Mouse (Mus musculus) liver, embryonic 15.5 days (tissue): ENCODE results near the gene Ece1. TPM values are rescaled to one million over a fixed set of nuclear protein-coding genes. Genes with fewer than 3 reads are reported as not detected.

Experiments used
- ATAC-seq: fragments of 200-750 bp; cut with Nextera tagmentation; 2 replicates; pipeline ENCODE4 v1.8.0; 2017; ENCODE audit warnings: moderate number of reproducible peaks, mild to moderate bottlenecking, moderate library complexity; ENCODE audit not compliant: insufficient read depth
- H3K27ac ChIP-seq: fragments of 300-500 bp; sonication (generic); replicated peaks from 2 replicates; pipeline ENCODE4 v1.5.1; 2015; ENCODE audit warnings: mild to moderate bottlenecking, inconsistent platforms
- H3K27me3 ChIP-seq: fragments of 300-500 bp; sonication (generic); 2 replicates; pipeline ENCODE4 v1.6.1; 2015; ENCODE audit warnings: mild to moderate bottlenecking, inconsistent platforms
- H3K36me3 ChIP-seq: fragments of 300-500 bp; sonication (generic); replicated peaks from 2 replicates; pipeline ENCODE4 v1.6.1; 2015; ENCODE audit warnings: moderate library complexity, mild to moderate bottlenecking, inconsistent platforms
- H3K4me1 ChIP-seq: fragments of 300-500 bp; sonication (generic); replicated peaks from 2 replicates; pipeline ENCODE4 v1.6.1; 2015; ENCODE audit warnings: inconsistent platforms
- H3K4me2 ChIP-seq: fragments of 300-500 bp; sonication (generic); 2 replicates; pipeline ENCODE4 v1.6.1; 2015; ENCODE audit warnings: moderate library complexity, mild to moderate bottlenecking, inconsistent platforms
- H3K4me3 ChIP-seq: fragments of 300-500 bp; sonication (generic); replicated peaks from 2 replicates; pipeline ENCODE4 v1.5.1; 2015; ENCODE audit warnings: mild to moderate bottlenecking, inconsistent platforms
- H3K9ac ChIP-seq: fragments of 300-500 bp; sonication (generic); 2 replicates; pipeline ENCODE4 v1.6.1; 2015; ENCODE audit warnings: moderate library complexity, mild to moderate bottlenecking, inconsistent platforms
- H3K9me3 ChIP-seq: fragments of 300-500 bp; sonication (generic); replicated peaks from 2 replicates; pipeline ENCODE4 v1.6.1; 2016; ENCODE audit warnings: inconsistent platforms
- WGBS: fragments of 180-500 bp; shearing (Covaris S2); methylation state at CpG from one replicate; pipeline ENCODE4 v1.1.7; 2015; ENCODE audit warnings: mixed read lengths; ENCODE audit not compliant: insufficient replicate concordance; 5-methylcytosine and 5-hydroxymethylcytosine counted together
- polyA plus RNA-seq: library from polyadenylated mRNA; unstranded; fragments of >200 nt; fragmentation: Nextera tagmentation; extraction: Ambion mirVana; gene quantifications from 2 replicates; pipeline ENCODE4 v1.2.1, GENCODE M21; 2015

Gene Ece1
- polyA plus RNA-seq, 1 experiment from 2014 or later = 15.1 TPM

DNA sequence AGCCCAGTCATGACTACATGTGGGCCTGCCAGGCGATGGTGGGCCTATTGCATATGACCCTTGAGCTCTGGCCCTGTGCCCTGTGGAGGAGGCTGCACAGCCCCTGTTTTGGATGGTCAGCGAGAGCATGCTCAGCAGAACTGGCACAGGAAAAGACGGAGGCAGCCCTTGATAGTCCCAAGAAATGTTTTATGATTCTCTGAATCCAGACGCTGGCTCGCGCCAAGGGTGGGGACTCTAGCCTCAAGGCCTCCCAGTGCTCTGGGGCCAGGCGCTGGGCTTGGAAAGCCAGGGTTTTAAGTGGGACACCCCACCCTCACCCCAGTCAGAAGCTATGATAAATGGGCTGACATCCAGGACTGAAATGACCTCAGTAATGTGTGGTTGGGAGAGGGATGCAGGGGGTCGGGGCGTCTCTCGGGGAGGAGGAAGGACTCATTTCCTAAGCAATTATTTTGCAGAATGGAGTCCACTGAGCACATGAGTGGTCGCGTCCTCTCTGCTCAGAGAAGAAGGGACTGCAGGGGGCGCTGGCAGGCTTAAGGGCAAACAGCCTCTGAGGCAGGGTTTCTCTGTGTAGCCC, 5.7 kb downstream of the Ece1 start:
- no peaks in the 10 kb centered on the region for H3K9me3 ChIP-seq
- WGBS = 46% methylated on average over 13 of the region's 13 CpGs
- H3K36me3 ChIP-seq = no peaks in the 10 kb centered on the region
- peak overlapping the region; percentile 11; the same call in 1 of the 2 replicates for H3K4me2 ChIP-seq
- no peak overlapping the region for H3K9ac ChIP-seq
- H3K4me3 ChIP-seq = no peak overlapping the region
- peaks cover 38% of the 10 kb centered on the region for H3K27me3 ChIP-seq
- H3K4me1 ChIP-seq = peaks cover 82% of the 10 kb centered on the region
- ATAC-seq = peak; percentile 63
- H3K27ac ChIP-seq = 0 out of 2 replicates have a peak overlapping the region, but pooled peaks have one; percentile 8

DNA sequence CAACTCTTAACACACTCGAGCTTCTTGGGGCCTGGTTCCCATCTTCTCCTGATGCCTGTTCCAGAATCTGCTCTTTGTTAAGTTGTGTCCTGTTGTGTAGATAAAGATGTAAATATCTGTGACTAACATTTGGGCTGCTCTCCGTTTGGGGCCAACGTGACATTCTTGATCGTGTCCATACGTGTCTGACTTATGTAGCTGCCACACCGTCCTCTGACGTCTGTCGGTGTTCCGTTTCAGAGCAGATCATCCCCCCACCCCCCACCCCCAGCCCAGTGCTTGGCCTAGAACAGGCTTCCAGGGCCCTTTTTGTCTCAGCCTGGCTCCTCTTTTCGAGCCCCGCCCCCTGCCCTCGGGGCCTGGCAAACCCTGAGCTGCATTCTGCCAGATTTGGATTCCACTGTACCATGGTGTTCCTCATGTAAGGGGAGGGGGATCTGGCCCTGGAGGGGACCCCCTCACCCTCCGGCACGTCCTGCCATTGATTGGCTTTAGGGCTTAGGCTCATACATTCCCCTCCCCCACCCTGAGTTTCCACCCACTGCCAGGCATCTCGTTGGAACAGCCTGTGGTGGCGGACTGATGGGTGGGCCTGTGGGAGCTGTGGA, 7.7 kb downstream of the Ece1 start:
- no peak overlapping the region for H3K4me2 ChIP-seq
- H3K4me1 ChIP-seq = peaks cover 76% of the 10 kb centered on the region
- WGBS = 55% methylated on average over 16 of the region's 16 CpGs
- ATAC-seq = no peak
- H3K27ac ChIP-seq = no peak overlapping the region
- H3K36me3 ChIP-seq = no peaks in the 10 kb centered on the region
- H3K9ac ChIP-seq = no peak overlapping the region
- peaks cover 19% of the 10 kb centered on the region for H3K27me3 ChIP-seq
- no peak overlapping the region for H3K4me3 ChIP-seq
- no peaks in the 10 kb centered on the region for H3K9me3 ChIP-seq

DNA sequence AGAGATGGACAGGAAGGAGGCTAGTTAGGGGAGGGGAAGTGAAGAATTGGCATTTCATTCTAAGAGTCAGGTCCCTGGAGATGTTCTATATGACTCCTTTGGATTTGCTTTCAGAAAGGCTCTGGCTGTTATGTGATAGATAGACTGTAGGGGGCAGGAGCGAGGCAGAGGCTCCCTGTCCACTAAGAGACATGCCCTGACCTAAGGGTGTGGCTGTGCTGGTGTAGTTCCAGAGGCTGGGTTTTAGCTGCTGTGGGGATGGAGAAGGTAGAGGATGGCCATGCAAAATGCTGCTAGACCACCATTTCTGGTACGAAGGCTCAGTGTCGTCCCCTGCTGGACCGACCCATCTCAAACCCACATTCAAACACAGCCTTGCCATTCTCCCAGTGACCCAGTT, 8.9 kb downstream of the Ece1 start:
- peaks cover 7% of the 10 kb centered on the region for H3K27me3 ChIP-seq
- H3K4me2 ChIP-seq = no peak overlapping the region
- H3K9ac ChIP-seq = no peak overlapping the region
- 66% methylated on average over 4 of the region's 4 CpGs for WGBS
- no peak overlapping the region for H3K4me3 ChIP-seq
- no peaks in the 10 kb centered on the region for H3K9me3 ChIP-seq
- no peak for ATAC-seq
- no peaks in the 10 kb centered on the region for H3K36me3 ChIP-seq
- no peak overlapping the region for H3K27ac ChIP-seq
- H3K4me1 ChIP-seq = peaks cover 65% of the 10 kb centered on the region

DNA sequence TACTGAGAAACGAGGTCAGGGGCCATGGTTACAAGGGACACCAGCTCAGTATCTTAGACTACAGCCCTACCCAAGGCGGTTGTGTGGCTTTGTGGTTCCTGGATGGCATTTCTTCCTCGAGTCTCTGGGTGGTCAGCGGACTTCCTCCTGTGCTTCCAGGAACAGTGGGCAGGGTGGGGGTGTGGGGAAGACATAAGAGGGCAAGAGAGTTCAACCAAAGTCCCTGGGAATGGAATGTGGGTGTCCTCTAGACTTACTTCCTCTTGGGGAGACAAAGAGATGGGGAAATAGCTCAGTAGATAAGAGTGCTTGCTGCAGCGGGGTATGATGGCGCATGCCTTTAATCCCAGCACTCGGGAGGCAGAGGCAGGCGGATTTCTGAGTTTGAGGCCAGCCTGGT, 9.4 kb downstream of the Ece1 start:
- Histone ChIP-seq H3K27ac (no peak overlapping the region), H3K4me1 (peaks cover 61% of the 10 kb centered on the region), H3K4me2 (no peak overlapping the region), H3K4me3 (no peak overlapping the region), H3K9me3 (no peaks in the 10 kb centered on the region), H3K36me3 (no peaks in the 10 kb centered on the region), H3K9ac (no peak overlapping the region), H3K27me3 (peaks cover 3% of the 10 kb centered on the region; the same call in 1 of the 2 replicates)
- 21% methylated on average over 8 of the region's 8 CpGs for WGBS
- ATAC-seq = no peak

DNA sequence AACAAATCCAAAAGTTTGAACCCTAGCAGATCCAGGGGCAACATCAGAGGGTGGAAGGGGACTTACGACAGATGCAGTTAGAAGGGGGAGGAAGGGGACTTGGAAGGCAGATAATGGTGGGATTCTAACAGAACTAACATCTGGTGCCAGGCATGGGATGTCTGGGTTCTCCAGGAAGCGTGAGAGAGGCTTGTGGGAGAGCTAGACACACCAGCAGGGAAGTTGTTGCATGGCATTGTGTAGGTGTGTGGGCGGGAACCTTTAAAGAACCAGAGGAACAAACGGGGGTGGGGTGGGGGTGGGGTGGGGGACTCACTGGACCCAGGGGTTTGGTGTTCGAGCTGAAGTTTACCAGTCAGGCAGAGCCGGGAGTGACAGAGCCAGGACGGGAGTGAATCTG, 12.3 kb downstream of the Ece1 start:
- 22% methylated on average over 7 of the region's 7 CpGs for WGBS
- H3K27ac ChIP-seq = no peak overlapping the region
- ATAC-seq = no peak

DNA sequence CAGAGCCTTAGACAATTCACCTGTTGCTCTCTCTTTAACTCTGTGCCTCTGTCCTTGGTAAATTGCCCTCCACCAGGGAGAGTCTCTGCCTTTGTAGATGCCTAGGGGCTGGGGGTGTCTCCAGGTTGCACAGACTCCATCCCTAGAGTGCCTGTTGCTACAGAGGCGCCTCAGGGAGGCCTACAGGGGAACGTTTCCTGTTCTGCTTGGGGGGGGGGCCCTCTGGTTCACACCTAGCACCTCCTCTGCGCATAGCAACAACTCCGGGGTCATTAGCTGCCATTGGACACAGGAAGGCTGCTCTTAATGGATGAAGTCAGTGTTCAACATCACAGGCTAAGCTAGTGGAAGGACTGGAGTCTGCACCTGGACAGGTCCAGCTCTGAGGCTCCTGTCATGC, 12.8 kb downstream of the Ece1 start:
- no peaks in the 10 kb centered on the region for H3K9me3 ChIP-seq
- no peaks in the 10 kb centered on the region; the same call in 1 of the 2 replicates for H3K27me3 ChIP-seq
- no peaks in the 10 kb centered on the region for H3K36me3 ChIP-seq
- H3K27ac ChIP-seq = no peak overlapping the region
- no peak overlapping the region for H3K9ac ChIP-seq
- H3K4me3 ChIP-seq = no peak overlapping the region
- H3K4me2 ChIP-seq = no peak overlapping the region
- peaks cover 45% of the 10 kb centered on the region for H3K4me1 ChIP-seq
- no peak for ATAC-seq
- 24% methylated on average over 4 of the region's 4 CpGs for WGBS

More for the DNA sequence above, 12.3 kb downstream of the Ece1 start:
- Histone ChIP-seq H3K9me3 (no peaks in the 10 kb centered on the region), H3K9ac (no peak overlapping the region), H3K4me2 (no peak overlapping the region), H3K4me3 (no peak overlapping the region), H3K4me1 (peaks cover 48% of the 10 kb centered on the region), H3K27me3 (no peaks in the 10 kb centered on the region; the same call in 1 of the 2 replicates), H3K36me3 (no peaks in the 10 kb centered on the region)

DNA sequence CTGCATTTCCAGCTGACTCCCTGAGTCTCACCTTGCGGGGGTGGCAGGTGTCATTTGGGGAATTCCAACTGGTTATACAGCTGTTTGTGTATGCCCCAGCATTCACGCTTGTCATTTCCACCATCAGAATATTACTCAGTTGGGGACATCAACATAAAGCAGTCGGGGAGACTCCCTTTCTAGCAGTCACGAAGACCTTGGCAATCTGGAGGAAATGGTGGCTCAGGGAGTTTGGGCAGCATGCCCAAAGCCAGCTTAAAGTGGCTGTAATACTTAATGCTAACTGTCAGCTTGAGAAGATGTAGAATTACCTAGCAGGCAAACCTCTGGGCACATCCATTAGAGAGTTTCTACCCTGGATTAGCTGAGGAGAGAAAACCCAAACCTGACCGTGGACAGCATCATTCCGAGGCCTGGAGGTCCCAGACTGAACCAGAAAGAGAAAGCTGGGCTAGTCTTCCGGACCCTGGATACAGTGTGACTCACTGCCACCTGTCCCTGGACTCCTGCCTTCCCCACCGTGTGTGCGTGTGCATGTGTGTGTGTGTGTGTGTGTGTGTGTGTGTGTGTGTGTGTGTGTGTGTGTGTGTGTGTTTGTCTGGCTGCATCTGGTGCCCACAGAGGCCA, 13.5 kb downstream of the Ece1 start:
- ATAC-seq = no peak
- Histone ChIP-seq H3K36me3 (no peaks in the 10 kb centered on the region), H3K4me1 (peaks cover 39% of the 10 kb centered on the region), H3K9me3 (no peaks in the 10 kb centered on the region), H3K27ac (no peak overlapping the region), H3K27me3 (no peaks in the 10 kb centered on the region; the same call in 1 of the 2 replicates), H3K9ac (no peak overlapping the region), H3K4me3 (no peak overlapping the region), H3K4me2 (no peak overlapping the region)
- WGBS = 57% methylated on average over 9 of the region's 9 CpGs

DNA sequence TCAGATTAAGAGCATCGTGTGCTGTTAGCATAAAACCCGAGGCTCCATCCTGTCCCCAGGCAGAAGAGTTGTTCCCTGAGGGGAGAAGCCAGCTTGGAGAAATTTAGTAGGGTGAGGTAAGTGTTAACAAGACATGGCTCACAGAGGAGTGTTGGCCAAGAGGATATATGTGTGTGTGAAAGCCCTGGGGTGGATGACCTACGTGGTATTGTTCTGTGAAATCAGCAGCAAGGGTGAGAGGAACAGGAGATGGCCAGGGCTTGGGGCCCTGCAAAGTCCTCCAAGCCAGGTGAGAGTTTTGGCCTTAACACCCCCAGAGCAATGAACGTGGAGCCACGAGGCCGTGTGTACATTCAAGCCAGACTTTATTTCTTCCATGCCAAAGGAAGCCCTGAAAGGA, 14.8 kb downstream of the Ece1 start:
- WGBS = 56% methylated on average over 6 of the region's 6 CpGs
- H3K4me3 ChIP-seq = no peak overlapping the region
- H3K9ac ChIP-seq = no peak overlapping the region
- no peak overlapping the region for H3K4me2 ChIP-seq
- H3K9me3 ChIP-seq = no peaks in the 10 kb centered on the region
- peaks cover 34% of the 10 kb centered on the region for H3K4me1 ChIP-seq
- no peak for ATAC-seq
- H3K27ac ChIP-seq = no peak overlapping the region
- no peaks in the 10 kb centered on the region for H3K36me3 ChIP-seq
- no peaks in the 10 kb centered on the region; the same call in 1 of the 2 replicates for H3K27me3 ChIP-seq

DNA sequence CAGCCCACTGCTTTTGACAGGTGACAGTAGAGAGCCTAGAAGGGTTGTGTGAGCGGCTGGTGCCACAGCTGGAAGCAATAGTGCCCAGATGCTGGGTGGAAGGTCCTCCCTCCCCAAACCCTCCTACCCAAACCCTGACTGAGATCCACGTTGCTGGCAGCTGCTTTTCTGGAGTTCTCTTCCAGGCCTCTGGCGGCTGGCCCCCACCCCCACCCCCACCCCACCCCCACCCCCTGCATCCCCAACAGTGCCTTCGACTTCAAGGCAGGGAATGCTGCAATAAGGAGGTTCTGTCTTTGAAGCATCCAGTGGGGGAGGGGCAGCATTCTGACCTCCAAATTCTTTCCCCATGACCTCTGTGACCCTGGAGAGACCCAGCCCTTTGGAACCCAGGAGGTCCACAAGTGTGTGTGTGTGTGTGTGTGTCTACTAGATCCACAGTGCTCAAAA, 15.4 kb downstream of the Ece1 start:
- Histone ChIP-seq H3K4me1 (peaks cover 36% of the 10 kb centered on the region), H3K9ac (no peak overlapping the region), H3K4me3 (no peak overlapping the region), H3K36me3 (no peaks in the 10 kb centered on the region), H3K27me3 (no peaks in the 10 kb centered on the region; the same call in 1 of the 2 replicates), H3K9me3 (no peaks in the 10 kb centered on the region), H3K27ac (no peak overlapping the region), H3K4me2 (no peak overlapping the region)
- 50% methylated on average over 4 of the region's 4 CpGs for WGBS
- no peak for ATAC-seq

DNA sequence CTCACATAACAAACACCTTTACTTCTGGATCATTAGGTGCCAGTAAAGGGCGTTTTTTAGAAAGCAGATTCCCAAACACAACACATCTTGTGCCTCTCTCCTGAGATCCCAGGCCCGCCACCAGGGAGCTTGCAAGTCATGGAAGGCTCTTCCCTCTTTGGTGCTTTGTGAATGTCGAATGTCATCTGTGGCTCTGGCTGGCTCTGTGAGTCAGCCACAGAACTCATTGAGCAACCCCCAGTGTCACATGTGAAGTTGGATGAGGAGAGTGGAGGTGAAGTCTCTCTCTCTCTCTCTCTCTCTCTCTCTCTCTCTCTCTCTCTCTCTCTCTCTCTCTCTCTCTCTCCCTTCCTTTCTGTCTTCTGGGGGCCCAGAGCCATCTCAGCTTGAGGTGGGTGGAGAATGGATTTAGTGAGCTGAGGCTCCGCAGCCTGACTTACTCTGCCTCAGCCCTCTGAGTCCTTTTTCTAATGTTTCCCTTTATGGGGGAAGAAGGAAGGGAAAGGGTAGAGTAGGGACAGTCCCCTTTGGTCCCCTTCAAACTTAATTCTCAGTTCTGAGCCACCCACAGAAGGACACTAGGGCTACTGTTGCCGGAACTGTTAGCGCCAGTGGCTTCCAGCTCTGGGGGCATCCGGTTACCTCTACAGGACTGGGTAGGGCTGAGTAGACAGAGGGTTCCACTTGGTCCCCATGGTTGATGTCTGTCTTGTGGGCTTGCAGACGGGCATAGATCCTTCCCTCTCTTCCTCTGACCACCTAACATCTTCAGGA, 17.5 kb downstream of the Ece1 start:
- no peaks in the 10 kb centered on the region for H3K36me3 ChIP-seq
- H3K9me3 ChIP-seq = no peaks in the 10 kb centered on the region
- no peak for ATAC-seq
- peaks cover 30% of the 10 kb centered on the region for H3K4me1 ChIP-seq
- WGBS = 57% methylated on average over 8 of the region's 8 CpGs
- H3K4me2 ChIP-seq = no peak overlapping the region
- H3K27ac ChIP-seq = no peak overlapping the region
- H3K4me3 ChIP-seq = no peak overlapping the region
- no peaks in the 10 kb centered on the region for H3K27me3 ChIP-seq
- no peak overlapping the region for H3K9ac ChIP-seq

DNA sequence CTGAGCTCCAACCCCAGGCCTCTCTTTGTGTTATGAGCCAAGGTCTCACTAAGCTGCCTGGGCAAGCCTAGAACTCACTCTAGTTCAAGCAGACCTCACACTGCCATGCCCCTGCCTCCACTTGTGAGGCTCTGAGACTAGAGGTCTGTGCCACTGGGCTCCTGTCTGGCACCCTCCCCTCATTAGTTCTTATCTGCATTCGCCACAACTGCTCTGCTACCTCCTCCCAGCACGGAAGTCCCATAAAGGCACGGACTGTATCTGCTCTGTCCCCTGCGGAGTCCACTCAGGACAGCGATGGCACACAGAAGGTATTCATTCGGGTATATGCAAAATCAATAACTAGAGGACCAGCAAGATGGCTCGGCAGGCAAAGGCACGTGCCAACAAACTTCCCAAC, 19.4 kb downstream of the Ece1 start:
- H3K27ac ChIP-seq = no peak overlapping the region
- H3K36me3 ChIP-seq = no peaks in the 10 kb centered on the region
- peaks cover 26% of the 10 kb centered on the region for H3K4me1 ChIP-seq
- H3K4me2 ChIP-seq = no peak overlapping the region
- no peaks in the 10 kb centered on the region for H3K9me3 ChIP-seq
- no peak overlapping the region for H3K4me3 ChIP-seq
- no peaks in the 10 kb centered on the region for H3K27me3 ChIP-seq
- H3K9ac ChIP-seq = no peak overlapping the region
- ATAC-seq = peak; percentile 61
- WGBS = 32% methylated on average over 8 of the region's 8 CpGs
